Mouse (Mus musculus) heart, embryonic 15.5 days (tissue): ENCODE measurements around the gene Sh3bgrl. TPM values are rescaled to one million over a fixed set of nuclear protein-coding genes. Genes with fewer than 3 reads are reported as not detected.

Source experiments
- ATAC-seq: fragments of 200-750 bp; cut with Nextera tagmentation; replicated peaks from 2 replicates; pipeline ENCODE4 v1.8.0; 2017; ENCODE audit warnings: low read depth, moderate TSS enrichment; ENCODE audit not compliant: insufficient number of reproducible peaks, insufficient read depth, low FRiP score
- H3K27ac ChIP-seq: fragments of 300-500 bp; sonication (generic); 2 replicates; pipeline ENCODE4 v1.5.1; 2015; ENCODE audit warnings: mild to moderate bottlenecking, inconsistent platforms
- H3K27me3 ChIP-seq: fragments of 300-500 bp; sonication (generic); 2 replicates; pipeline ENCODE4 v1.6.1; 2015; ENCODE audit warnings: inconsistent platforms
- H3K36me3 ChIP-seq: fragments of 300-500 bp; sonication (generic); 2 replicates; pipeline ENCODE4 v1.6.1; 2015; ENCODE audit warnings: mild to moderate bottlenecking, inconsistent platforms
- H3K4me1 ChIP-seq: fragments of 300-500 bp; sonication (generic); replicated peaks from 2 replicates; pipeline ENCODE4 v1.6.1; 2015; ENCODE audit warnings: inconsistent platforms
- H3K4me2 ChIP-seq: fragments of 300-500 bp; sonication (generic); 2 replicates; pipeline ENCODE4 v1.6.1; 2015; ENCODE audit warnings: inconsistent platforms, mild to moderate bottlenecking, moderate library complexity
- H3K4me3 ChIP-seq: fragments of 300-500 bp; sonication (generic); 2 replicates; pipeline ENCODE4 v1.5.1; 2015; ENCODE audit warnings: mild to moderate bottlenecking, inconsistent platforms
- H3K9ac ChIP-seq: fragments of 300-500 bp; sonication (generic); 2 replicates; pipeline ENCODE4 v1.6.1; 2015; ENCODE audit warnings: mild to moderate bottlenecking, inconsistent platforms
- H3K9me3 ChIP-seq: fragments of 300-500 bp; sonication (generic); replicated peaks from 2 replicates; pipeline ENCODE4 v1.6.1; 2016; ENCODE audit warnings: inconsistent platforms
- WGBS: fragments of 180-500 bp; shearing (Covaris S2); methylation state at CpG from one replicate; pipeline ENCODE4 v1.1.7; 2015; ENCODE audit warnings: mixed read lengths; 5-methylcytosine and 5-hydroxymethylcytosine counted together
- polyA plus RNA-seq: library from polyadenylated mRNA; unstranded; fragments of >200 nt; fragmentation: Nextera tagmentation; extraction: Ambion mirVana; gene quantifications from 2 replicates; pipeline ENCODE4 v1.2.1, GENCODE M21; 2015

Sh3bgrl gene
- polyA plus RNA-seq, 1 experiment from 2014 or later = 82.5 TPM

DNA sequence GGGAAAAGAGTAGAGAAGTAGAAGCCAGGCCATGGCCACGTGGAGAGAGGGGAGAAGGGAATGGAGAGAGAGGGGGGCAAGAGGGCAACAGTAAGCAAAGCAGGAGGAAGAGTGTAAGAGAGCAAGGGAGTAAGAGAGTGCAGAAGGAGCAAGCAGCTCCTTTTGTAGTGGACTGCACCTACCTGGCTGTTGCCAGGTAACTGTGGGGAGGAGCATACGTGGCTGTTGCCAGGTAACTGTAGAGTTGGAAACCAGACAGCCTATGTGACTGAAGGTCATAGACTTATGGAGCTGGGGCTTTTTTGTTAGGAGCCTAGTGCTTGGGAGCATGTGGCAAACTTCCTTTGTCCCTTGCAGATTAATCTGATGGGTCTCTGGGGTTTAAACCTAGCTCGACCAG lies 80.3 kb downstream of the Sh3bgrl start:
- Histone ChIP-seq H3K4me2 (no peak overlapping the region), H3K36me3 (no peaks in the 10 kb centered on the region), H3K4me1 (peaks cover 4% of the 10 kb centered on the region; the same call in 1 of the 2 replicates), H3K4me3 (no peak overlapping the region), H3K9ac (no peak overlapping the region), H3K27me3 (no peaks in the 10 kb centered on the region), H3K9me3 (no peaks in the 10 kb centered on the region), H3K27ac (no peak overlapping the region)
- no peak for ATAC-seq
- 46% methylated on average over 3 of the region's 3 CpGs for WGBS

DNA sequence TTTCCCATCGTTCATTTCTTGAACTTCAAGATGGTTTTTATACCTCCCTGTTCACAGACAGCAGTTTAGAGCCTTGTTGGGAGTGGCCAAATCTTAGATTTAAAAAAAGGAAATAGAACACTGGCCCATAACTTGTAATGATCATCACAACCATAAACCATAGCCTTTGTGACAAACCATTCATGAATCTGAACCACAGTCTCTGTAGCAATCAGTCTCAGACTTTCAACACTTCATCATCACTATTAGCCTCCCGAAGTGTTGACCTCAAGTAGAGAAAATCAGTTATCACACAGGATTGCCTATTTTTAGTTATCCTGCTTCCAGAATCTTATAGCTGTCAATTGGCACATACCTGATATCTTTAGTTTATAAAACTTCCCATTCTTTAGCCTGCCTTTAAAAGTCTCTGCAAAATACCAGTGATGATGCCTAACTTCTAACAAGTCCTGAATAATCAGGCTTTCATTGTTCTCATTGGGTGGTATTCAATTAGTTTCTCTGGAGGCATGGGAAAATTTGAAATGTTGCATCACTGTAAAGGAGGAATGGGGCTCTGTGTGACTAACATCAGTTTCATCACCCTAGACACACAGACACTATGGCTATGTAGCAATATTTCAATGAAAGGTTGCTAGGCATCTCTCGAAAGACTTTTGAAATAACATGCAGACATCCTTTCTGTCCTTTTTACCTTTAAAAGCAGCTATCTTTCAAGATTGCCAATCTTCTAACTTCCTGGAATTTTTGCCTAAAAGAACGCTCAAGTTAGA lies 89.7 kb downstream of the Sh3bgrl start:
- Histone ChIP-seq H3K27ac (no peak overlapping the region), H3K4me1 (no peaks in the 10 kb centered on the region), H3K9me3 (no peaks in the 10 kb centered on the region), H3K36me3 (no peaks in the 10 kb centered on the region), H3K27me3 (no peaks in the 10 kb centered on the region), H3K4me3 (no peak overlapping the region), H3K9ac (no peak overlapping the region), H3K4me2 (no peak overlapping the region)
- no peak for ATAC-seq
- WGBS = 69% methylated on average over 4 of the region's 4 CpGs

- Histone ChIP-seq H3K4me2 (no peak overlapping the region), H3K4me1 (no peaks in the 10 kb centered on the region), H3K4me3 (no peak overlapping the region), H3K36me3 (no peaks in the 10 kb centered on the region), H3K9me3 (no peaks in the 10 kb centered on the region), H3K27ac (no peak overlapping the region), H3K27me3 (no peaks in the 10 kb centered on the region), H3K9ac (no peak overlapping the region)
- ATAC-seq = no peak
- 87% methylated on average over 4 of the region's 4 CpGs for WGBS
Measured at GRCm38 (mm10) chrX:109189607-109190006, 94.4 kb downstream of the Sh3bgrl start.

DNA sequence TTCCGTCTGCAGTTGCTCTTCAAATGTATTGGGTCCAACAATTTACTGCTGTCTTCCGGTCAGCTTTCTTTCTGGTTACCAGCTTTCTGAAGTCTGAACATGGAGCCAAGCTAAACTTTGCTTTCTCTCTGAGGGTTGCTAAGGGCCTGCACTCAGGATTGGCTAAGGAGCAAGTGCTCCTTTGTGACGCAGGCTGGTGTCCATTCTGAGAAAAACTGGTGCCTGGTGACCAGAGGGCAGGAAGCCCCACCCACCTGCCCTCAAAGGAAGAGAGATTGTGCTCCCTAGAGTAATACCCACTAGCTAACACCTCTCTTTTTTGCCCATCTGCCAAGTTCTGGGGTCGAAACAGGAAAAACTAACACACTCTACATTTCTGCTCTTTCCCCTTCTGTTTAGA lies 95.8 kb downstream of the Sh3bgrl start:
- H3K9ac ChIP-seq = no peak overlapping the region
- H3K4me3 ChIP-seq = no peak overlapping the region
- H3K27ac ChIP-seq = peak overlapping the region; percentile 45
- no peaks in the 10 kb centered on the region for H3K9me3 ChIP-seq
- ATAC-seq = peak; percentile 75
- H3K4me2 ChIP-seq = no peak overlapping the region
- no peaks in the 10 kb centered on the region for H3K36me3 ChIP-seq
- WGBS = 54% methylated on average over 4 of the region's 4 CpGs
- H3K27me3 ChIP-seq = no peaks in the 10 kb centered on the region
- no peaks in the 10 kb centered on the region for H3K4me1 ChIP-seq

GRCm38 (mm10) chrX:109191436-109191835 lies 96.3 kb downstream of the Sh3bgrl start:
- Histone ChIP-seq H3K27ac (peak overlapping the region; percentile 45), H3K4me2 (no peak overlapping the region)
- ATAC-seq = peak; percentile 62; the same call in 1 of the 2 replicates

GRCm38 (mm10) chrX:109196468-109196867 lies 101.3 kb downstream of the Sh3bgrl start, which contains the start of gene Gm6377:
Gm6377 (plus strand) TSS chrX:109196756.
- 66% methylated on average over 4 of the region's 4 CpGs for WGBS

More at GRCm38 (mm10) chrX:109191436-109191835, 96.3 kb downstream of the Sh3bgrl start:
- WGBS = 56% methylated on average over 4 of the region's 4 CpGs
- Histone ChIP-seq H3K27me3 (no peaks in the 10 kb centered on the region), H3K9ac (no peak overlapping the region), H3K4me1 (no peaks in the 10 kb centered on the region), H3K36me3 (no peaks in the 10 kb centered on the region), H3K4me3 (no peak overlapping the region), H3K9me3 (no peaks in the 10 kb centered on the region)

GRCm38 (mm10) chrX:109207843-109208242 lies 112.7 kb downstream of the Sh3bgrl start:
- Histone ChIP-seq H3K27me3 (no peaks in the 10 kb centered on the region), H3K4me2 (no peak overlapping the region), H3K4me1 (no peaks in the 10 kb centered on the region), H3K9ac (no peak overlapping the region), H3K9me3 (no peaks in the 10 kb centered on the region), H3K36me3 (no peaks in the 10 kb centered on the region), H3K4me3 (no peak overlapping the region), H3K27ac (no peak overlapping the region)
- no peak for ATAC-seq

More at GRCm38 (mm10) chrX:109196468-109196867, 101.3 kb downstream of the Sh3bgrl start, which contains the start of gene Gm6377:
- Histone ChIP-seq H3K4me2 (no peak within 1 kb of the TSS), H3K9ac (no peak within 1 kb of the TSS), H3K9me3 (no peaks in the 10 kb centered on the region), H3K27ac (no peak within 1 kb of the TSS), H3K4me3 (no peak within 1 kb of the TSS), H3K27me3 (no peaks in the 10 kb centered on the region), H3K4me1 (no peaks in the 10 kb centered on the region), H3K36me3 (no peaks in the 10 kb centered on the region)
- ATAC-seq = no peak

- no peaks in the 10 kb centered on the region for H3K9me3 ChIP-seq
- 88% methylated on average over 1 of the region's 1 CpGs for WGBS
- no peak overlapping the region for H3K27ac ChIP-seq
- no peak for ATAC-seq
- no peaks in the 10 kb centered on the region for H3K27me3 ChIP-seq
- no peaks in the 10 kb centered on the region for H3K4me1 ChIP-seq
- no peak overlapping the region for H3K4me2 ChIP-seq
- H3K9ac ChIP-seq = no peak overlapping the region
- H3K36me3 ChIP-seq = no peaks in the 10 kb centered on the region
- no peak overlapping the region for H3K4me3 ChIP-seq
Measured at GRCm38 (mm10) chrX:109228720-109229119, 133.6 kb downstream of the Sh3bgrl start.

DNA sequence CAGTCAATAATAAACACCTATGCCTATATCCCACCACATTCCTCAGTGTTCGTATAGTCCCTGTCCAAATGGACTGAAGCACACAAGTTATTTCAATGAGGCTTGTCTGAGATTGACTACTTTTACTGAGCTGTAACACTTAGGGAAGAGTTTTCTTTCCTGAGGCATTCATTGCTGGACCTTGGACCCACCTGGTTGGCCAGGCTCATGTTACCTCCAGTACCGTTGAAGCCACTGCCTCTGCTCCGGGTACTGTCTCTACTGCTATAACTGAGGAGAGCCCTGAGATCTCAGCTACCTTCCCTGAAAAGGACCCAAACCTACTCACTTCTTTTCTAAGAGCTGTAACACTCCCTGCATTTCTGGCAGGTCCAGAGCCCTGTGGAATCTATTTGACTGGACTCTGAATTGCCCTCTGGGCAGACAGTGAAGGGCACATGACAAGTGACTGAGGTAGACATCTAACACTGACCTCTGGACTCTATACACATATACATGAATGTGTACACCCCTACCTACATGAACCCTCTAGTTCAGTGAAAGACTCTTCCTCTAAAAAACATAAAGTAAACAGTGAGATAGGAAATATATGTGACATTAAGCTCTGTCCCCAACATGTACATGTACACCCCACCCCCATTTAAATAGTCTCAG lies 140.3 kb downstream of the Sh3bgrl start:
- Histone ChIP-seq H3K4me2 (no peak overlapping the region), H3K27ac (no peak overlapping the region), H3K27me3 (no peaks in the 10 kb centered on the region), H3K9me3 (no peaks in the 10 kb centered on the region), H3K36me3 (no peaks in the 10 kb centered on the region), H3K9ac (no peak overlapping the region), H3K4me1 (no peaks in the 10 kb centered on the region), H3K4me3 (no peak overlapping the region)
- WGBS = 83% methylated on average over 3 of the region's 3 CpGs
- ATAC-seq = no peak; the same call in 1 of the 2 replicates

DNA sequence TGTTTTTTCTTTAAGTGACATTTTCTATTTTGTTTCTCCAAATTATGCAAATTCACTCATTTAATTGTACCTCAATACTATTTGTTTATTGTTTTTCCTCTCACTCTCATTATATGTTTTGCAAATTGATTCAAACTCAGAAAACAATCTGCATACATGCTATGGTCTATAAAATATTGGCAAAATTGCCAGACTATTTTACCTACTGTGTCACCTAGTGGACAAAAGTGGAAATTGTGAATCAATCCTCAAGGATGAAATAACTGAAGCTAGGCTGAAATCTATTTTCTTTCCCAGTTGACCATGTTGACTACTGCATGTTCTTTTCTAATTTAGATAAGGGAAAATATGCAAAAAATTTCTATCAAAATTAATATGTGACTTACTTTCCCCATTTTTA lies 143.0 kb downstream of the Sh3bgrl start:
- H3K27ac ChIP-seq = no peak overlapping the region
- no peaks in the 10 kb centered on the region for H3K27me3 ChIP-seq
- no peaks in the 10 kb centered on the region for H3K4me1 ChIP-seq
- H3K4me3 ChIP-seq = no peak overlapping the region
- no peak for ATAC-seq
- no peaks in the 10 kb centered on the region for H3K36me3 ChIP-seq
- H3K9me3 ChIP-seq = no peaks in the 10 kb centered on the region
- H3K4me2 ChIP-seq = no peak overlapping the region
- no peak overlapping the region for H3K9ac ChIP-seq
